Mouse (Mus musculus): ENCODE measurements around the gene Emx2. TPM values are rescaled to one million over a fixed set of nuclear protein-coding genes. Genes with fewer than 3 reads are reported as not detected.

Gene Emx2
- not detected for polyA plus RNA-seq (2017; shearing (Covaris generic))

DNA sequence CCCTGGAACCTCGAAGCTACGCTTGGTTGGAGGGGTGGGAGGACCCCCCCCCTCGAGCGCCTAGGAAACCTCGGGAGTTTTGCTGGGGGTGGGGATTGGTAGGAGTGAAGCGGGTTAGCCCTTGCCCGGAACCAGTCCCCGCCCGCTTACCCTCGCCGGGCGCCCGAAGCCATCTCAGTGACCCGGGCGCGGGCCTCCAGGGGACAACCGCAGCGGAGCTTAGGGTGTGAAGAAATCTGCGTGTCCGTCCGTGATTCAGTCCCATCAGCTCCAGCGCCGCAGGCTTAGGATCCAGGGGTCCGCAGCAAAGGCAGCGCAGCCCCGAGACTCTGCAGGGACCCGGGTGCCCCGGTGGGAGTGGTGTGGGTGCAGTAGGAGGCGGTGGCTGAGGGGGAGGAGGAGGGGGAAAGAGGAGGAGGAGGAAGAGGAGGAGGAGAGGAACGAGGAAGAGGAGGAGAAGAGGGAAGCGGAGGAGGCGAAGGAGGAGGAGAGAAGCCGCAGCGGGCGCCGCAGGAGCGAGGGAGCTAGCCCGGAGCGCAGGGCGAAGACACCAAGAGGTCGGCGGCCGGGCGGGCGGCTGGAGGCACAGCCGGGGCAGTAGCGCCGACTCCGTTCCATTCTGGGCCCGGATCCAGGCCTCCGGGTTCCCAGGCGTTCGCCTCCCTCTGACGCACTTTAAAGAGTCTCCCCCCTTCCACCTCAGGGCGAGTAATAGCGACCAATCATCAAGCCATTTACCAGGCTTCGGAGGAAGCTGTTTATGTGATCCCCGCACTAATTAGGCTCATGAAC is at the start of gene Emx2:
Gene Emx2, plus strand, starts transcription at position 422 of the 792 bp plus-strand sequence.

Other genes starting within 250 kb of the Emx2 start
- not detected for gene Kcnk18, start 239.2 kb upstream of the Emx2 start, polyA plus RNA-seq (2017; shearing (Covaris generic))
- gene Slc18a2, start 197.5 kb upstream of the Emx2 start, polyA plus RNA-seq (2017; shearing (Covaris generic)): 3.9 TPM
- gene Rps12-ps3, start 136.1 kb upstream of the Emx2 start, polyA plus RNA-seq (2017; shearing (Covaris generic)): 118 TPM
- 35.3 TPM for gene Pdzd8, start 112.6 kb upstream of the Emx2 start, polyA plus RNA-seq (2017; shearing (Covaris generic))